ENCODE assay signal across 10 mouse cellular contexts in genomic region chr7:34939952-34940312, GRCm38 (mm10). TPM values are rescaled to one million over a fixed set of nuclear protein-coding genes. Genes with fewer than 3 reads are reported as not detected.
DNase-seq lines count a peak whose midpoint lies in the region; ATAC-seq and TF ChIP-seq lines count a peak whose summit lies in the region.
"Had no signal": no experiment of that assay in that cellular context is flagged by ENCODE, and none has a peak within 500 bp of the region (broad histone marks: within the 10 kb centered on the region; RNA-seq: fewer than 3 reads in every experiment).

No protein-coding gene starts in this region.

- H3K9me3 ChIP-seq in kidney, embryonic 15.5 days (replicated peaks): 0 out of 2 replicates have a peak, but pooled peaks cover 6% of the 10 kb centered on the region
- H3K9me3 ChIP-seq in forebrain, embryonic 15.5 days: 0 out of 2 replicates have a peak, but pooled peaks cover 4% of the 10 kb centered on the region
- peaks cover 8% of the 10 kb centered on the region; the same call in 1 of the 2 replicates for H3K9me3 ChIP-seq in limb, embryonic 14.5 days (ENCODE audit: control insufficient read depth, low read length)
- no peaks in the 10 kb centered on the region; the same call in 1 of the 2 replicates for H3K9me3 ChIP-seq in neural tube, embryonic 15.5 days (replicated peaks)

- H3K27ac ChIP-seq in kidney, embryonic 15.5 days: peak overlapping the region; percentile 88
- peak overlapping the region; percentile 61 for H3K27ac ChIP-seq in forebrain, embryonic 15.5 days (replicated peaks)
- H3K27ac ChIP-seq in limb, embryonic 14.5 days (replicated peaks; ENCODE audit: low read depth, low read length): peak overlapping the region; percentile 75
- H3K27ac ChIP-seq in neural tube, embryonic 15.5 days (replicated peaks): peak overlapping the region; percentile 77

- no peak for TF ChIP-seq POLR2A in limb, embryonic 14.5 days (IDR thresholded peaks at IDR 0.05; ENCODE audit: borderline replicate concordance, extremely low read depth, insufficient read depth, insufficient read length)
- no peak for TF ChIP-seq POLR2A in lung, adult 2 months (IDR thresholded peaks at IDR 0.05; ENCODE audit: borderline replicate concordance, extremely low read depth, low read depth, low read length)

- WGBS in kidney, embryonic 15.5 days: 28% methylated on average over 7 of the region's 7 CpGs
- 9% methylated on average over 7 of the region's 7 CpGs for WGBS in forebrain, embryonic 15.5 days
- 31% methylated on average over 7 of the region's 7 CpGs for WGBS in limb, embryonic 14.5 days
- WGBS in neural tube, embryonic 15.5 days: 9% methylated on average over 7 of the region's 7 CpGs
- WGBS in lung, adult 2 months: 86% methylated on average over 7 of the region's 7 CpGs

- peaks cover 29% of the 10 kb centered on the region for H3K4me1 ChIP-seq in kidney, embryonic 15.5 days
- peaks cover 23% of the 10 kb centered on the region for H3K4me1 ChIP-seq in forebrain, embryonic 15.5 days
- H3K4me1 ChIP-seq in limb, embryonic 14.5 days (ENCODE audit: control insufficient read depth, insufficient read depth, low read length): peaks cover 18% of the 10 kb centered on the region
- peaks cover 25% of the 10 kb centered on the region for H3K4me1 ChIP-seq in neural tube, embryonic 15.5 days
- no peaks in the 10 kb centered on the region for H3K4me1 ChIP-seq in lung, adult 2 months (ENCODE audit: control insufficient read depth, insufficient read depth, low read length)

- no peak overlapping the region for H3K4me3 ChIP-seq in kidney, embryonic 15.5 days (replicated peaks)
- H3K4me3 ChIP-seq in forebrain, embryonic 15.5 days: no peak overlapping the region
- H3K4me3 ChIP-seq in limb, embryonic 14.5 days (replicated peaks; ENCODE audit: low read length): no peak overlapping the region
- H3K4me3 ChIP-seq in neural tube, embryonic 15.5 days (replicated peaks): no peak overlapping the region
- H3K4me3 ChIP-seq in lung, adult 2 months (replicated peaks; ENCODE audit: extremely low read depth, low read depth, low read length): no peak overlapping the region

- TF ChIP-seq CTCF in lung, adult 2 months (IDR thresholded peaks at IDR 0.05; ENCODE audit: insufficient read depth, low read length): no peak

- no peak for DNase-seq in kidney, postnatal 36 days
- no peak for DNase-seq in limb, embryonic 14.5 days (ENCODE audit: low spot score)
- DNase-seq in lung, adult 2 months: no peak
- no peak for DNase-seq in heart, adult 9 months (ENCODE audit: low spot score in 2 of 2)
- DNase-seq: B cell, adult 2 months; right cerebral cortex, postnatal 14 days had no signal

- H3K36me3 ChIP-seq in kidney, embryonic 15.5 days: peaks cover 62% of the 10 kb centered on the region
- peaks cover 9% of the 10 kb centered on the region for H3K36me3 ChIP-seq in forebrain, embryonic 15.5 days
- H3K36me3 ChIP-seq in limb, embryonic 14.5 days (ENCODE audit: control insufficient read depth, insufficient read depth, low read length): peaks cover 30% of the 10 kb centered on the region
- H3K36me3 ChIP-seq in neural tube, embryonic 15.5 days: peaks cover 13% of the 10 kb centered on the region

- H3K27me3 ChIP-seq in kidney, embryonic 15.5 days: no peaks in the 10 kb centered on the region
- H3K27me3 ChIP-seq in forebrain, embryonic 15.5 days: no peaks in the 10 kb centered on the region
- H3K27me3 ChIP-seq in limb, embryonic 14.5 days (ENCODE audit: control insufficient read depth, insufficient read depth, low read length): no peaks in the 10 kb centered on the region
- H3K27me3 ChIP-seq in neural tube, embryonic 15.5 days (replicated peaks): no peaks in the 10 kb centered on the region

- peak; percentile 12; the same call in 1 of the 2 replicates for ATAC-seq in kidney, embryonic 15.5 days (replicated peaks; ENCODE audit: low FRiP score)
- no peak for ATAC-seq in forebrain, embryonic 15.5 days (replicated peaks)
- peak; percentile 14; the same call in 1 of the 2 replicates for ATAC-seq in limb, embryonic 14.5 days (ENCODE audit: low FRiP score, low read depth)
- ATAC-seq in neural tube, embryonic 15.5 days (ENCODE audit: low FRiP score): peak; percentile 15; the same call in 1 of the 2 replicates
- no peak for ATAC-seq in inflammation-experienced regulatory T-cells, adult 6 months

- no peak overlapping the region for H3K9ac ChIP-seq in kidney, embryonic 15.5 days
- H3K9ac ChIP-seq in forebrain, embryonic 15.5 days (replicated peaks): 0 out of 2 replicates have a peak overlapping the region, but pooled peaks have one; percentile 2
- peak overlapping the region; percentile 25; the same call in 1 of the 2 replicates for H3K9ac ChIP-seq in limb, embryonic 14.5 days (ENCODE audit: low read depth, low read length, severe bottlenecking)
- H3K9ac ChIP-seq in neural tube, embryonic 15.5 days (replicated peaks): no peak overlapping the region

- no peak overlapping the region for H3K4me2 ChIP-seq in kidney, embryonic 15.5 days
- H3K4me2 ChIP-seq in forebrain, embryonic 15.5 days (replicated peaks): no peak overlapping the region
- no peak overlapping the region; the same call in 1 of the 2 replicates for H3K4me2 ChIP-seq in limb, embryonic 14.5 days (replicated peaks; ENCODE audit: low read depth, low read length, severe bottlenecking)
- no peak overlapping the region for H3K4me2 ChIP-seq in neural tube, embryonic 15.5 days

RNA-seq across cellular contexts. Expression of gene Pepd, which starts 27.8 kb away (rescaled TPM):
- polyA plus RNA-seq in kidney, embryonic 15.5 days (2015; fragmentation: Nextera tagmentation; extraction: Ambion mirVana): 115 and 117 TPM in 2 replicates
- 51.4 and 51.7 TPM in 2 replicates for polyA plus RNA-seq in forebrain, embryonic 15.5 days (2015; fragmentation: Nextera tagmentation; extraction: Ambion mirVana)
- polyA plus RNA-seq in limb, embryonic 14.5 days (2012; rRNA removed): 51.4 and 56.9 TPM in 2 replicates
- 72.4 and 78.4 TPM in 2 replicates for polyA plus RNA-seq in limb, embryonic 14.5 days (2014; fragmentation: Nextera tagmentation; extraction: Ambion mirVana)
- 67.5 and 74.9 TPM in 2 replicates for polyA plus RNA-seq in neural tube, embryonic 15.5 days (2015; fragmentation: Nextera tagmentation; extraction: Ambion mirVana)
- polyA plus RNA-seq in inflammation-experienced regulatory T-cells, adult 6 months (2017; shearing (Covaris generic)): 10 to 100 TPM; 49.6 to 57.3 (median 56.3) TPM
- 53.3 and 61.5 TPM in 2 replicates for polyA plus RNA-seq in lung, adult 2 months (2012; rRNA removed)

Comparison
In these comparisons a context has a peak if more than half of its experiments do, and no peak if none do; other contexts are left out.
1. ATAC-seq: peak in kidney, embryonic 15.5 days (single experiment), limb, embryonic 14.5 days (single experiment) and neural tube, embryonic 15.5 days (single experiment); none in forebrain, embryonic 15.5 days (single experiment) and inflammation-experienced regulatory T-cells, adult 6 months (single experiment).
2. H3K9ac ChIP-seq: peak in forebrain, embryonic 15.5 days (single experiment) and limb, embryonic 14.5 days (single experiment); none in kidney, embryonic 15.5 days (single experiment) and neural tube, embryonic 15.5 days (single experiment).
3. Peak in every context shown above with its lines, with median percentiles within 50 percentile points of each other: H3K27ac ChIP-seq.